Mouse (Mus musculus): ENCODE data around the gene Tle2.

Gene Tle2

GRCm38 (mm10) chr10:81574081-81575056, at the start of gene Tle2:
Gene Tle2 (plus strand): TSS chr10:81574561.
- no peak for DNase-seq (ENCODE audit: low read depth, low spot score)

GRCm38 (mm10) chr10:81525017-81525694, 49.2 kb upstream of the Tle2 start:
- no peak for DNase-seq (ENCODE audit: low read depth, low spot score)

- DNase-seq (ENCODE audit: low read depth, low spot score), result no peak
Measured at GRCm38 (mm10) chr10:81526779-81527178, 47.6 kb upstream of the Tle2 start.

GRCm38 (mm10) chr10:81534826-81535225, 39.5 kb upstream of the Tle2 start:
- peak; percentile 75 for DNase-seq (ENCODE audit: low read depth, low spot score)

- DNase-seq (ENCODE audit: low read depth, low spot score), result no peak
Measured at GRCm38 (mm10) chr10:81536734-81537133, 37.6 kb upstream of the Tle2 start.

GRCm38 (mm10) chr10:81537429-81537828, 36.9 kb upstream of the Tle2 start:
- no peak for DNase-seq (ENCODE audit: low read depth, low spot score)

GRCm38 (mm10) chr10:81538321-81539048, 35.9 kb upstream of the Tle2 start:
- DNase-seq (ENCODE audit: low read depth, low spot score), result no peak

GRCm38 (mm10) chr10:81541363-81541762, 33.0 kb upstream of the Tle2 start:
- no peak for DNase-seq (ENCODE audit: low read depth, low spot score)

GRCm38 (mm10) chr10:81541803-81542202, 32.6 kb upstream of the Tle2 start:
- DNase-seq (ENCODE audit: low read depth, low spot score), result no peak

GRCm38 (mm10) chr10:81542727-81543460, 31.5 kb upstream of the Tle2 start:
- no peak for DNase-seq (ENCODE audit: low read depth, low spot score)

- no peak for DNase-seq (ENCODE audit: low read depth, low spot score)
Measured at GRCm38 (mm10) chr10:81543633-81544032, 30.7 kb upstream of the Tle2 start.

- DNase-seq (ENCODE audit: low read depth, low spot score), result no peak
Measured at GRCm38 (mm10) chr10:81544296-81545160, 29.8 kb upstream of the Tle2 start.

- peak; percentile 74 for DNase-seq (ENCODE audit: low read depth, low spot score)
Measured at GRCm38 (mm10) chr10:81545161-81545747, 29.1 kb upstream of the Tle2 start, which contains the start of gene Gna11. Gene Gna11 (minus strand): TSS chr10:81545190.

- no peak for DNase-seq (ENCODE audit: low read depth, low spot score)
Measured at GRCm38 (mm10) chr10:81546332-81546731, 28.0 kb upstream of the Tle2 start.

- no peak for DNase-seq (ENCODE audit: low read depth, low spot score)
Measured at GRCm38 (mm10) chr10:81546788-81547571, 27.4 kb upstream of the Tle2 start.

- no peak for DNase-seq (ENCODE audit: low read depth, low spot score)
Measured at GRCm38 (mm10) chr10:81548944-81549343, 25.4 kb upstream of the Tle2 start.

- no peak for DNase-seq (ENCODE audit: low read depth, low spot score)
Measured at GRCm38 (mm10) chr10:81550257-81550656, 24.1 kb upstream of the Tle2 start.

GRCm38 (mm10) chr10:81551597-81552102, 22.7 kb upstream of the Tle2 start:
- no peak for DNase-seq (ENCODE audit: low read depth, low spot score)

- no peak for DNase-seq (ENCODE audit: low read depth, low spot score)
Measured at GRCm38 (mm10) chr10:81553232-81553631, 21.1 kb upstream of the Tle2 start.

Data from WW6 (cell line).